Mouse (Mus musculus) hindbrain, postnatal 0 days (tissue): ENCODE measurements around the gene Zc3h15. TPM values are rescaled to one million over a fixed set of nuclear protein-coding genes. Genes with fewer than 3 reads are reported as not detected.

Experiments used
- ATAC-seq: fragments of 200-750 bp; cut with Nextera tagmentation; 2 replicates; pipeline ENCODE4 v1.8.0; 2017; ENCODE audit warnings: mild to moderate bottlenecking, moderate TSS enrichment, moderate library complexity
- DNase-seq: peaks from one replicate; pipeline ENCODE4 v3.0.0-alpha.2; 2015; ENCODE audit warnings: low spot score
- H3K27ac ChIP-seq: fragments of 300-500 bp; sonication (generic); 2 replicates; pipeline ENCODE4 v1.5.1; 2014; ENCODE audit warnings: mild to moderate bottlenecking
- H3K27me3 ChIP-seq: fragments of 300-500 bp; sonication (generic); 2 replicates; pipeline ENCODE4 v1.6.1; 2014; ENCODE audit warnings: low read length, mixed read lengths; ENCODE audit not compliant: insufficient read depth
- H3K36me3 ChIP-seq: fragments of 300-500 bp; sonication (generic); 2 replicates; pipeline ENCODE4 v1.6.1; 2014; ENCODE audit warnings: low read length, mixed read lengths; ENCODE audit not compliant: insufficient read depth
- H3K4me1 ChIP-seq: fragments of 300-500 bp; sonication (generic); 2 replicates; pipeline ENCODE4 v1.6.1; 2014; ENCODE audit warnings: antibody characterized with exemption, low read length, mixed read lengths; ENCODE audit not compliant: insufficient read depth
- H3K4me2 ChIP-seq: fragments of 300-500 bp; sonication (generic); 2 replicates; pipeline ENCODE4 v1.6.1; 2014; ENCODE audit warnings: low read depth, mild to moderate bottlenecking, low read length, moderate library complexity, mixed read lengths
- H3K4me3 ChIP-seq: fragments of 300-500 bp; sonication (generic); 2 replicates; pipeline ENCODE4 v1.5.1; 2014; ENCODE audit warnings: low read length
- H3K9ac ChIP-seq: fragments of 300-500 bp; sonication (generic); replicated peaks from 2 replicates; pipeline ENCODE4 v1.6.1; 2014; ENCODE audit warnings: mild to moderate bottlenecking, low read length, moderate library complexity, mixed read lengths
- H3K9me3 ChIP-seq: fragments of 300-500 bp; sonication (generic); 2 replicates; pipeline ENCODE4 v1.6.1; 2016; ENCODE audit warnings: low read length, mixed read lengths
- CTCF ChIP-seq: IDR thresholded peaks from 2 replicates; pipeline ENCODE4 v1.5.1; 2016; ENCODE audit warnings: antibody characterized with exemption, control low read depth, low read depth
- WGBS: fragments of 180-500 bp; shearing (Covaris S2); extraction: QIAGEN DNeasy Blood & Tissue Kit; methylation state at CpG from one replicate; pipeline ENCODE4 v1.1.7; 2014; 5-methylcytosine and 5-hydroxymethylcytosine counted together
- polyA plus RNA-seq: library from polyadenylated mRNA; unstranded; fragments of >200 nt; fragmentation: Nextera tagmentation; extraction: Ambion mirVana; gene quantifications from 2 replicates; pipeline ENCODE4 v1.2.1, GENCODE M21; 2015
- total RNA-seq: library from RNA; depleted of rRNA; stranded (reverse); fragments of >200 nt; gene quantifications from 2 replicates; pipeline ENCODE4 v1.2.3, GENCODE M21; 2014

Zc3h15 gene
- total and polyA plus RNA-seq, 2 experiments from 2014 or later, result 64.8 to 177 TPM

- ATAC-seq, result no peak
- WGBS, result 57% methylated on average over 6 of the region's 6 CpGs
- no peak overlapping the region for H3K4me2 ChIP-seq
- H3K27ac ChIP-seq, result no peak overlapping the region
- H3K27me3 ChIP-seq, result no peaks in the 10 kb centered on the region
- no peak for DNase-seq
- H3K4me1 ChIP-seq, result no peaks in the 10 kb centered on the region
- H3K36me3 ChIP-seq, result no peaks in the 10 kb centered on the region
- H3K9ac ChIP-seq, result no peak overlapping the region
- H3K4me3 ChIP-seq, result no peak overlapping the region
- H3K9me3 ChIP-seq, result no peaks in the 10 kb centered on the region
- no peak for TF ChIP-seq CTCF
Measured at GRCm38 (mm10) chr2:83681785-83682184, 37.5 kb downstream of the Zc3h15 start.

GRCm38 (mm10) chr2:83682282-83682681, 38.0 kb downstream of the Zc3h15 start:
- TF ChIP-seq CTCF, result no peak
- no peak overlapping the region for H3K9ac ChIP-seq
- no peaks in the 10 kb centered on the region for H3K9me3 ChIP-seq
- H3K27me3 ChIP-seq, result no peaks in the 10 kb centered on the region
- WGBS, result 73% methylated on average over 8 of the region's 8 CpGs
- H3K4me1 ChIP-seq, result no peaks in the 10 kb centered on the region
- no peak overlapping the region for H3K4me3 ChIP-seq
- no peak for DNase-seq
- no peak overlapping the region for H3K4me2 ChIP-seq
- ATAC-seq, result no peak
- no peak overlapping the region for H3K27ac ChIP-seq
- no peaks in the 10 kb centered on the region for H3K36me3 ChIP-seq

- DNase-seq (no peak), ATAC-seq (no peak)
- H3K4me3 ChIP-seq, result no peak overlapping the region
- no peaks in the 10 kb centered on the region for H3K4me1 ChIP-seq
- no peak for TF ChIP-seq CTCF
- no peaks in the 10 kb centered on the region for H3K36me3 ChIP-seq
- 83% methylated on average over 9 of the region's 9 CpGs for WGBS
- H3K4me2 ChIP-seq, result no peak overlapping the region
- no peaks in the 10 kb centered on the region; the same call in 1 of the 2 replicates for H3K9me3 ChIP-seq
- H3K27ac ChIP-seq, result no peak overlapping the region
- H3K27me3 ChIP-seq, result no peaks in the 10 kb centered on the region
- H3K9ac ChIP-seq, result no peak overlapping the region
Measured at GRCm38 (mm10) chr2:83683731-83684519, 39.7 kb downstream of the Zc3h15 start.

- H3K9ac ChIP-seq, result no peak overlapping the region
- H3K27me3 ChIP-seq, result no peaks in the 10 kb centered on the region
- H3K9me3 ChIP-seq, result no peaks in the 10 kb centered on the region; the same call in 1 of the 2 replicates
- 87% methylated on average over 8 of the region's 8 CpGs for WGBS
- H3K27ac ChIP-seq, result no peak overlapping the region
- no peak overlapping the region for H3K4me2 ChIP-seq
- no peak for DNase-seq
- H3K4me3 ChIP-seq, result no peak overlapping the region
- no peak for TF ChIP-seq CTCF
- no peak for ATAC-seq
- H3K36me3 ChIP-seq, result no peaks in the 10 kb centered on the region
- no peaks in the 10 kb centered on the region for H3K4me1 ChIP-seq
Measured at GRCm38 (mm10) chr2:83684691-83685090, 40.5 kb downstream of the Zc3h15 start.

- no peaks in the 10 kb centered on the region for H3K4me1 ChIP-seq
- no peak overlapping the region for H3K27ac ChIP-seq
- H3K36me3 ChIP-seq, result no peaks in the 10 kb centered on the region
- 73% methylated on average over 2 of the region's 2 CpGs for WGBS
- no peak for ATAC-seq
- no peak overlapping the region for H3K9ac ChIP-seq
- DNase-seq, result no peak
- H3K27me3 ChIP-seq, result no peaks in the 10 kb centered on the region
- H3K4me2 ChIP-seq, result no peak overlapping the region
- no peak overlapping the region for H3K4me3 ChIP-seq
- H3K9me3 ChIP-seq, result no peaks in the 10 kb centered on the region; the same call in 1 of the 2 replicates
- no peak for TF ChIP-seq CTCF
Measured at GRCm38 (mm10) chr2:83690372-83690771, 46.1 kb downstream of the Zc3h15 start.

DNA sequence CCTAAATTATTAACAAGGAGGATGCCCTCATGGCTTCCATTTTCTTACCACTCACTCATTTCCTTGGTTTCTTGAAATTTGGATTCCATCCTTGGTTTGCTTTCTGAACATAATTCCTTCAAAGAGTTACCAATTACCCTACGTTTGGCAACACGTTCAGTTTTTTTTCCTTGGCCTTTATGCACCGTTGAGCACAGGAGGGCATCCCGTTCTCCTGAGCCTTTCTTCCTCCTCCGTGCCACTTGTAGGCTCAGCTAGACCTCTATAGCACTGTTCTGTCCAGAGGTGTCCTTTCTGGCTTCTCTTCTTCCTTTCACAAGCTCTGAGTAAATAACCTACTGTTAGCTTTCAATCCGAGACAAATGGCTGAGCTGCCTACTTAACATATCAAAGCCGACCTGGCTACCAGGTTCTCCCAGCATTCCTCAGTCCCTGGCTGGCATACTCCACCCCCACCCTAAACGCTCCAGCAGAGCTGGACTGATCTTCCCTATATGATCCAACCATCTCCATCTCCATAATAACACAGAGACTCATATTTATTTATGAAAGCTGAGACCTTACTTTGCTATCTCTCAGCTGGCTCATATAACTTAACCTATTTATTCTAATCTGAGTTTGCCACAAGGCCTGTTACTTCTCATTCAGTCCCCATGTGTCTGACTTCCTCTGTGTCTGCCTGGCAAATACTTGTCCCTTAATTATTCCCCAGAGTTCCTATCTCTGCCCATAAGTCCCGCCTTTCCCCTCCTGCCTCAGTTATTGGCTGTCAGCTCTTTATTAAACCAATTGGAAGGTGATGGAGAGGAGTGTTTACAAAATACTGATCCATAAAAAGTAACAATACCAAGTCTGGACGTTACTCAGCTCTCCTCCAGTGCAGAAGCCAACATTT, 48.7 kb downstream of the Zc3h15 start:
- DNase-seq, result no peak
- no peak overlapping the region for H3K4me3 ChIP-seq
- WGBS, result 18% methylated on average over 10 of the region's 10 CpGs
- H3K4me1 ChIP-seq, result no peaks in the 10 kb centered on the region
- no peak for ATAC-seq
- H3K9me3 ChIP-seq, result no peaks in the 10 kb centered on the region; the same call in 1 of the 2 replicates
- no peaks in the 10 kb centered on the region for H3K27me3 ChIP-seq
- no peaks in the 10 kb centered on the region for H3K36me3 ChIP-seq
- no peak for TF ChIP-seq CTCF
- no peak overlapping the region for H3K27ac ChIP-seq
- no peak overlapping the region for H3K9ac ChIP-seq
- H3K4me2 ChIP-seq, result no peak overlapping the region
